Mouse (Mus musculus): ENCODE data around the gene Hdhd5.

Hdhd5 gene

GRCm38 (mm10) chr6:120529123-120529522 is 2.0 kb downstream of the Hdhd5 start:
- no peak for DNase-seq

- DNase-seq, result no peak
Measured at GRCm38 (mm10) chr6:120524796-120525195, 6.3 kb downstream of the Hdhd5 start.

- DNase-seq, result peak; percentile 20 to 25
Measured at GRCm38 (mm10) chr6:120519647-120520046, 11.5 kb downstream of the Hdhd5 start.

GRCm38 (mm10) chr6:120517311-120517710 is 13.8 kb downstream of the Hdhd5 start:
- DNase-seq, result no peak

- no peak for DNase-seq
Measured at GRCm38 (mm10) chr6:120516879-120517278, 14.2 kb downstream of the Hdhd5 start.

GRCm38 (mm10) chr6:120516422-120516821 is 14.7 kb downstream of the Hdhd5 start:
- no peak for DNase-seq

- no peak for DNase-seq
Measured at GRCm38 (mm10) chr6:120511212-120511611, 19.9 kb downstream of the Hdhd5 start.

- no peak for DNase-seq
Measured at GRCm38 (mm10) chr6:120510425-120510824, 20.7 kb downstream of the Hdhd5 start.

- no peak for DNase-seq
Measured at GRCm38 (mm10) chr6:120509975-120510374, 21.1 kb downstream of the Hdhd5 start.

- DNase-seq, result no peak
Measured at GRCm38 (mm10) chr6:120508645-120509044, 22.5 kb downstream of the Hdhd5 start.

- no peak for DNase-seq
Measured at GRCm38 (mm10) chr6:120505531-120505930, 25.6 kb downstream of the Hdhd5 start.

GRCm38 (mm10) chr6:120504051-120504450 is 27.1 kb downstream of the Hdhd5 start:
- DNase-seq, result no peak

GRCm38 (mm10) chr6:120496544-120496943 is 34.6 kb downstream of the Hdhd5 start:
- no peak for DNase-seq

GRCm38 (mm10) chr6:120493374-120494181 is 37.5 kb downstream of the Hdhd5 start, which contains the start of gene Tmem121b:
Tmem121b (minus strand) TSS chr6:120493807.
- peak; percentile 75 to 85 for DNase-seq

GRCm38 (mm10) chr6:120492499-120493373 is 38.4 kb downstream of the Hdhd5 start:
- peak; percentile 48 to 71 for DNase-seq

- peak; percentile 76 to 88 for DNase-seq
Measured at GRCm38 (mm10) chr6:120491862-120492498, 39.1 kb downstream of the Hdhd5 start.

GRCm38 (mm10) chr6:120491064-120491463 is 40.1 kb downstream of the Hdhd5 start:
- DNase-seq, result no peak

GRCm38 (mm10) chr6:120489461-120489860 is 41.7 kb downstream of the Hdhd5 start:
- no peak for DNase-seq

GRCm38 (mm10) chr6:120488647-120489046 is 42.5 kb downstream of the Hdhd5 start:
- no peak for DNase-seq

- no peak for DNase-seq
Measured at GRCm38 (mm10) chr6:120486051-120486510, 45.0 kb downstream of the Hdhd5 start.

GRCm38 (mm10) chr6:120485038-120485437 is 46.1 kb downstream of the Hdhd5 start:
- DNase-seq, result no peak

- peak; percentile 55 to 71 for DNase-seq
Measured at GRCm38 (mm10) chr6:120483211-120483626, 47.9 kb downstream of the Hdhd5 start.

GRCm38 (mm10) chr6:120482756-120483155 is 48.4 kb downstream of the Hdhd5 start:
- no peak for DNase-seq
